Mouse (Mus musculus): ENCODE results near the gene H2-Q10. TPM values are rescaled to one million over a fixed set of nuclear protein-coding genes. Genes with fewer than 3 reads are reported as not detected.

The H2-Q10 gene
- polyA plus RNA-seq, 1 experiment from 2014 or later: 0.64 TPM

Other genes starting within 250 kb of the H2-Q10 start
- gene Gm16181, start 249.3 kb upstream of the H2-Q10 start, polyA plus RNA-seq (2015; fragmentation: Nextera tagmentation; extraction: Ambion mirVana): 0.70 and 0.75 TPM in 2 replicates
- 3.4 and 4.3 TPM in 2 replicates for gene Atp6v1g2, start 236.4 kb upstream of the H2-Q10 start, polyA plus RNA-seq (2015; fragmentation: Nextera tagmentation; extraction: Ambion mirVana)
- gene Nfkbil1, start 234.3 kb upstream of the H2-Q10 start, polyA plus RNA-seq (2015; fragmentation: Nextera tagmentation; extraction: Ambion mirVana): 13.2 and 13.4 TPM in 2 replicates
- gene Ddx39b, start 228.3 kb upstream of the H2-Q10 start, polyA plus RNA-seq (2015; fragmentation: Nextera tagmentation; extraction: Ambion mirVana): 512 and 523 TPM in 2 replicates
- gene H2-D1, start 207.4 kb upstream of the H2-Q10 start, polyA plus RNA-seq (2015; fragmentation: Nextera tagmentation; extraction: Ambion mirVana): 114 and 138 TPM in 2 replicates
- gene H2-Q1, start 149.7 kb upstream of the H2-Q10 start, polyA plus RNA-seq (2015; fragmentation: Nextera tagmentation; extraction: Ambion mirVana): 0.20 and 0.24 TPM in 2 replicates
- 6.6 and 7.1 TPM in 2 replicates for gene H2-Q2, start 127.8 kb upstream of the H2-Q10 start, polyA plus RNA-seq (2015; fragmentation: Nextera tagmentation; extraction: Ambion mirVana)
- gene H2-Q4, start 90.5 kb upstream of the H2-Q10 start, polyA plus RNA-seq (2015; fragmentation: Nextera tagmentation; extraction: Ambion mirVana): 6.3 and 7.6 TPM in 2 replicates
- gene H2-Q6, start 45.2 kb upstream of the H2-Q10 start, polyA plus RNA-seq (2015; fragmentation: Nextera tagmentation; extraction: Ambion mirVana): 0.76 and 1.1 TPM in 2 replicates
- gene H2-Q7, start 30.9 kb upstream of the H2-Q10 start, polyA plus RNA-seq (2015; fragmentation: Nextera tagmentation; extraction: Ambion mirVana): 6.9 and 8.3 TPM in 2 replicates
- 0.11 and 0.14 TPM in 2 replicates for gene Pou5f1, start 35.9 kb downstream of the H2-Q10 start, polyA plus RNA-seq (2015; fragmentation: Nextera tagmentation; extraction: Ambion mirVana)
- gene Tcf19, start 46.7 kb downstream of the H2-Q10 start, polyA plus RNA-seq (2015; fragmentation: Nextera tagmentation; extraction: Ambion mirVana): 92.0 and 92.1 TPM in 2 replicates
- 21.2 and 23.3 TPM in 2 replicates for gene Cchcr1, start 47.0 kb downstream of the H2-Q10 start, polyA plus RNA-seq (2015; fragmentation: Nextera tagmentation; extraction: Ambion mirVana)
- gene Psors1c2, start 63.1 kb downstream of the H2-Q10 start, polyA plus RNA-seq (2015; fragmentation: Nextera tagmentation; extraction: Ambion mirVana): 0.78 and 1.1 TPM in 2 replicates
- 0.08 TPM in 1 of 2 replicates, not detected in the other for gene Cdsn, start 82.0 kb downstream of the H2-Q10 start, polyA plus RNA-seq (2015; fragmentation: Nextera tagmentation; extraction: Ambion mirVana)
- gene 2300002M23Rik, start 97.4 kb downstream of the H2-Q10 start, polyA plus RNA-seq (2015; fragmentation: Nextera tagmentation; extraction: Ambion mirVana): 0.30 TPM in 1 of 2 replicates, not detected in the other
- gene Sfta2, start 131.5 kb downstream of the H2-Q10 start, polyA plus RNA-seq (2015; fragmentation: Nextera tagmentation; extraction: Ambion mirVana): 111 and 121 TPM in 2 replicates
- gene Gm9573, start 156.5 kb downstream of the H2-Q10 start, polyA plus RNA-seq (2015; fragmentation: Nextera tagmentation; extraction: Ambion mirVana): not detected in 2 replicates
- 1.2 and 1.3 TPM in 2 replicates for gene Mucl3, start 173.6 kb downstream of the H2-Q10 start, polyA plus RNA-seq (2015; fragmentation: Nextera tagmentation; extraction: Ambion mirVana)
- 20.7 and 22.4 TPM in 2 replicates for gene Vars2, start 197.5 kb downstream of the H2-Q10 start, polyA plus RNA-seq (2015; fragmentation: Nextera tagmentation; extraction: Ambion mirVana)
- 48.8 and 49.9 TPM in 2 replicates for gene Gtf2h4, start 203.7 kb downstream of the H2-Q10 start, polyA plus RNA-seq (2015; fragmentation: Nextera tagmentation; extraction: Ambion mirVana)
- gene Ddr1, start 234.5 kb downstream of the H2-Q10 start, polyA plus RNA-seq (2015; fragmentation: Nextera tagmentation; extraction: Ambion mirVana): 46.8 and 51.9 TPM in 2 replicates

Data from lung, embryonic 15.5 days (tissue).